Mouse (Mus musculus): ENCODE data around the gene Kat14.

DNA sequence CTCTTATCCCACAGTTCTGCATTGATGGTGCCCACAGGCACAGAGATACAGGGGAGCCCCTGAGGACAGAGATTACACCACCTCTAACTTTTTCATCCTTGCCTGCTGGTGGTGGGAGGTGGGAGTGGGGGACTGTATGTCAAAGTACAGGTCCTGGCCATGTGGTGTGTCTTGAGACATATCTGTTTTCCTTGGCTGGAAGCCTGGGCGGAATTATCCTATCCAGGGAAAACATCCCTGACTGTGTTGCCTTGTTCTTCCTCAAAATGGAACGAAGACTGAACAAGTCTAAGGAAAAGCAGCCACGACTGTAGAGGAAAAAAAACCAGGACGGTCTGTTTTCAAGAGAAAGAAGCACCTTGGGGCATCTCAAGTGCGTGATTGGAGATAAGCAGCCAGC, 59.1 kb downstream of the Kat14 start:
- TF ChIP-seq CTCF (conservative IDR thresholded peaks at IDR 0.05; ENCODE audit: insufficient read depth, insufficient read length, low read depth, low read length) (no peak), POLR2A (IDR thresholded peaks at IDR 0.05; ENCODE audit: low read depth, low read length) (no peak)
